Mouse (Mus musculus): ENCODE data around the gene Nrxn3.

- TF ChIP-seq EP300 (IDR thresholded peaks at IDR 0.05; ENCODE audit: low read depth) = no peak
- TF ChIP-seq CTCF (IDR thresholded peaks at IDR 0.05; ENCODE audit: low read depth) = no peak
Observed at GRCm38 (mm10) chr12:89625746-89626145, 903.1 kb downstream of the Nrxn3 start.

Measured in liver, postnatal 0 days (tissue).